Mouse (Mus musculus): ENCODE measurements around the gene Enkd1.

The Enkd1 gene

DNA sequence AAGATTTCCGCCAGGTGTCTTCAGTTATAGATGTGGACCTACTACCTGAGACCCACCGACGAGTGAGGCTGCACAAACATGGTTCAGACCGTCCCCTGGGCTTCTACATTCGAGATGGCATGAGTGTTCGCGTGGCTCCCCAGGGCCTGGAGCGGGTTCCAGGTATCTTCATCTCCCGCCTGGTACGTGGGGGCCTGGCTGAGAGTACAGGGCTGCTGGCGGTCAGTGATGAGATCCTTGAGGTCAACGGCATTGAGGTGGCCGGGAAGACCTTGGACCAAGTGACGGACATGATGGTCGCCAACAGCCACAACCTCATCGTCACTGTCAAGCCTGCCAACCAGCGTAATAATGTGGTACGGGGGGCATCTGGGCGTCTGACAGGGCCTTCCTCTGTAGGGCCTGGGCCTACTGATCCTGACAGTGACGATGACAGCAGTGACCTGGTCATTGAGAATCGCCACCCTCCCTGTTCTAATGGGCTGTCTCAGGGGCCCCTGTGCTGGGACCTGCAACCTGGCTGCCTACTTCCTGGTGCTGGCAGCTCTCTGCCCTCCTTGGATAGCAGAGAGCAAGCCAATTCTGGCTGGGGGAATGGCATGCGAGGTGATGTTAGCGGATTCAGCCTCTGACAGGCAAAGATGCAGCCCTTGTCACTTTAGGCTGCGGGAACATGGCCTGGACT lies 5.1 kb downstream of the Enkd1 start:
- DNase-seq (ENCODE audit: extremely low read depth, insufficient read length, low spot score), result no peak

- DNase-seq (ENCODE audit: extremely low read depth, insufficient read length, low spot score), result no peak
These were observed 6.0 kb downstream of the Enkd1 start for GRCm38 (mm10) chr8:105702001-105702401.

- peak; percentile 88 for DNase-seq (ENCODE audit: extremely low read depth, insufficient read length, low spot score)
These were observed 6.8 kb downstream of the Enkd1 start, which contains the start of the genes Acd and Pard6a for GRCm38 (mm10) chr8:105700966-105701824. TSS of gene Acd (minus strand) at chr8:105701102. TSS of gene Pard6a (plus strand) at chr8:105701148.

GRCm38 (mm10) chr8:105700566-105700965 lies 7.4 kb downstream of the Enkd1 start:
- DNase-seq (ENCODE audit: extremely low read depth, insufficient read length, low spot score), result no peak

GRCm38 (mm10) chr8:105699488-105700215 lies 8.4 kb downstream of the Enkd1 start:
- no peak for DNase-seq (ENCODE audit: extremely low read depth, insufficient read length, low spot score)

GRCm38 (mm10) chr8:105698734-105699133 lies 9.3 kb downstream of the Enkd1 start:
- DNase-seq (ENCODE audit: extremely low read depth, insufficient read length, low spot score), result no peak

DNA sequence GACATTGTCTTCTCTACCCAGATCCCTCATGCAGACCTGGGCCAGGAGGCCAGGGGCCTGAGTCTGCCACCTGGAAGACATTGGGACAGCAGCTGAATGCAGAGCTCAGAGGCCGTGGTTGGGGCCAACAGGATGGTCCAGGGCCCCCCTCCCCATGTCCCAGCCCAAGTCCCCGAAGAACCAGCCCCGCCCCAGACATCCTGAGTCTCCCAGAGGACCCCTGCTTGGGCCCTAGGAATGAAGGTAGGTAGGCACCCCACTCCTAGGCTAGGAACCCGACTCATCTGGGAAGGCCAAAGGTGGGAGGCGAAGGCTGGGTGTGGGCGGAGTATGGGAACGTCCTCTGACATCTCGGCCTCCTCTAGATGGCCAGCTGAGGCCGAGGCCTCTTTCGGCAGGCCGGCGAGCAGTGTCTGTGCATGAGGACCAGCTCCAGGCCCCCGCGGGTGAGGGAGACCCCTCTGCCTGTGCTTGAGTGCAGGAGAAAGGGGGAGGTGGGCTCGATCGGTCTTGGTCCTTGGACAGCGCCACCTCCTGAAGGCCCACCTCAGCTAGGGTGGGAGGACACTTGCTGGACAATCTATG lies 10.7 kb downstream of the Enkd1 start:
- DNase-seq (ENCODE audit: extremely low read depth, insufficient read length, low spot score), result no peak

DNA sequence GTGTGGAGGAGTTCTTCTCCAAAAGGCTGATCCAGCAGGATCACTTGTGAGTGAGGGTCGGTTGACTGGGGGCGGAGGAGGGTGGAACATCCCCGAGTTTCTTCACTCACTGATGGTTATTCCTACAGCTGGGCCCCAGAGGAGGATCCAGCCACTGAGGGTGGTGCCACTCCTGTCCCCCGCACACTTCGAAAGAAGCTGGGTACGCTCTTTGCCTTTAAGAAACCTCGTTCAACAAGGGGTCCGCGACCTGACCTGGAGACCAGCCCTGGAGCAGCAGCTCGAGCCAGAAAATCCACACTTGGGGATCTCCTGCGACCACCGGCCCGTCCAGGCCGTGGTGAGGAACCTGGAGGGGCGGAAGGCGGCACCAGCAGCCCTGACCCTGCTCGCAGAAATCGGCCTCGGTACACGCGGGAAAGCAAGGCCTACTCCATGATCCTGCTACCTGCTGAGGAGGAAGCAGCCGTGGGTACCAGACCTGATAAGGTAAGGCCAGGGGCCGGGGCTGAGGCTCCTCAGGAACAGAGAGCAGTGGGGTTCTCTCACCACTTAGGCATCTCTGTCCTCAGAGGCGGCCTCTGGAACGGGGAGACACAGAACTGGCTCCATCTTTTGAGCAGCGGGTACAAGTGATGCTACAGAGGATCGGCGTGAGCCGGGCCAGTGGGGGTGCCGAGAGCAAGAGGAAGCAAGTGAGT lies 12.8 kb downstream of the Enkd1 start:
- DNase-seq (ENCODE audit: extremely low read depth, insufficient read length, low spot score), result no peak

DNA sequence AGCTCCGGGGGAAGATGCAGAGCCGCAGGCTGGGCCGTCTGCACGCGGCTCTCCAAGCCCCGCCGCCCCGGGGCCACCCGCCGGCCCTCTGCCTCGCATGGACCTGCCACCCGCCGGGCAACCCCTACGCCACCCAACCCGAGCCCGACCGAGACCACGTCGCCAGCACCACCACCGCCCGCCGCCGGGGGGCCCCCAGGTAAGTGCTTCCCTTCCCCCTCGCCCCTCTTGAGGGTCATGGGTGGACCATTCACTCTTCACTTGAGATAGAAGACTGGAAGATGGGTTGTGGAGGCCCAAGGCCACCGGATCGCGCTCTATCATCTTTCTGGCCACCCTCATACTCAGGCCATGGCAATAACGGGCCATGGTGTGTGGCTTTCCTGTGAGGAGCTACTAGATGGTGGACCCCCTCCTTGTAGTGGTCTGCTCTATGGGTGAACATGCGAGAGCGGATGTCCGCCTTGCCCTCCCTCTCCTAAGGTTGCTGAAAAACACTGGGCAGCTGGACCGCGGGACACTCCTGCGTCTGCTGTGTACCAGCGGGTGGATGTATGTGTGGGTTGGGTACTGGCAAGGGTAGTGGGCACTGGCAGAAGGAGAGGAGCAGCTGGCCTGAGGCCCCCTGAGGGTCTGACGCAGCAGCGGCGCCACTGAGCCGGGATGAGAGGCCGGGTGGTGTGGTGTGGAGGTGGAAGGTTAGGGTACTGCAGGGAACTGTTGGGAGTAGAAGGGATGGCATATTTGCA lies 13.8 kb downstream of the Enkd1 start:
- no peak for DNase-seq (ENCODE audit: extremely low read depth, insufficient read length, low spot score)

DNA sequence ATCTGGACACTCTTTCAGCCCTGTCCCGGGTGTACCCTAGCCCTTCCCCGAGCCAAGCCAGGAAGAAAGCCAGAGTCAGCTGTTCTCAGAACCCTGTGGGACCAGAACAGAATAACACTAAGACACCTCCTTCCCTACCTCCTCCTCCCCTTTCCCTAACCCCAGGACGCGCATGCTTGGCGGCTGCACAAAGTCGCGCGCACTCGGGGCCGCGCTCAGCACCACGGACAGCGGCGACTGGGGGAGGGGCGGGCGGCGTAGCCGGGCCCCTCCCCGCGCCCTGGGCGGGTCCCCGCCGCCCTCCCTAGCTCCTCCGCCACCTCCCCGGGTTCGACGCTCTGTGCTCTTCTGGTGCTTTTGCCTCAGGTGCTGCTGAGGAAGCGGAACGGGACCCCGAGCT lies 14.4 kb downstream of the Enkd1 start:
- DNase-seq (ENCODE audit: extremely low read depth, insufficient read length, low spot score), result no peak

GRCm38 (mm10) chr8:105692449-105693182 lies 15.4 kb downstream of the Enkd1 start:
- no peak for DNase-seq (ENCODE audit: extremely low read depth, insufficient read length, low spot score)

- DNase-seq (ENCODE audit: extremely low read depth, insufficient read length, low spot score), result no peak
These were observed 17.0 kb downstream of the Enkd1 start for GRCm38 (mm10) chr8:105690978-105691377.

- no peak for DNase-seq (ENCODE audit: extremely low read depth, insufficient read length, low spot score)
These were observed 18.0 kb downstream of the Enkd1 start for GRCm38 (mm10) chr8:105689983-105690360.

- DNase-seq (ENCODE audit: extremely low read depth, insufficient read length, low spot score), result no peak
These were observed 18.6 kb downstream of the Enkd1 start for GRCm38 (mm10) chr8:105689256-105689982.

DNA sequence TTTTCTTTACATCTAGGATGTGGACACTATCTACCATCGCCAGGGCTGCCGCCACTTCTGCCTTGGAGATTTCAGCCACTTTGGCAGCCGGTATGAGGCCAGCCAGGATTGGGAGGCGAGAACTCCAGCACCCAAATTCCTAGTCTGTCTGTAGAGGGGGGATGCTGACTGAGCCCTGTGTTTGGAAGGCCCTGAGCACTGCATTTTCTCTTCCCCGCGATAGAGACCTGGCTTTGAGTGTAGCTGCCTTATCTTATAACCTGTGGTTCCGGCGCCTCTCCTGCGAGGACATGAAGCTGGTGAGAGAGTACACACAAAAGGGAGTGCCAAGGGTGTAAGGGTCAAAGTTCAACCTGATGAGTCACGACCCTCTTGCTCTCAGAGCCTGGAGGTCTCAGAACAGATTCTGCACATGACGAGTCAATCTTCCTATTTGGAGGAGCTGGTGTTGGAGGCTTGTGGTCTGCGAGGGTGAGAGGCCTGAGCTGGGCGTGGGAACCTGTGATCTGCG lies 19.7 kb downstream of the Enkd1 start:
- no peak for DNase-seq (ENCODE audit: extremely low read depth, insufficient read length, low spot score)

DNA sequence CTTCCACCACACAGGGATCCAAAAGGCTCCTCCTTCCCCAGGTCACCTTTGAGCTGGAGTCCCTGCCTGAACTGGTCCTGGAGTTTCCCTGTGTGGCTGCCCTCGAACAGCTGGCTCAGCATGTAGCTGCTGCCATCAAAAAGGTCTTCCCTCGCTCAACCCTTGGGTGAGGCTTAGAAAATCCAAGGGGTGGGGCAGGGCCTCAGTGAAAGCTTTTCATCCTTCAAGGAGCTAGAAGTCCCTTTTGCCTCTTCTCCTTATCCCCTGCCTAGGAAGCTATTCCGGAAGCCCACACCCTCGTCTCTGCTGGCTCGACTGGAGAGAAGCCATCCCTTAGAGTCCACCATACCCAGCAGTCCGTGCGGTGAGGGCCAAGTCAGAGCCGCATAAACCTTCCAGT lies 20.5 kb downstream of the Enkd1 start:
- no peak for DNase-seq (ENCODE audit: extremely low read depth, insufficient read length, low spot score)

GRCm38 (mm10) chr8:105686551-105686950 lies 21.5 kb downstream of the Enkd1 start:
- DNase-seq (ENCODE audit: extremely low read depth, insufficient read length, low spot score), result no peak

GRCm38 (mm10) chr8:105685796-105686308 lies 22.2 kb downstream of the Enkd1 start, which contains the start of gene Carmil2:
TSS of gene Carmil2 (plus strand) at chr8:105686274.
- peak; percentile 47 for DNase-seq (ENCODE audit: extremely low read depth, insufficient read length, low spot score)
